ENCODE assay signal across 8 mouse cellular contexts in the genomic region with DNA sequence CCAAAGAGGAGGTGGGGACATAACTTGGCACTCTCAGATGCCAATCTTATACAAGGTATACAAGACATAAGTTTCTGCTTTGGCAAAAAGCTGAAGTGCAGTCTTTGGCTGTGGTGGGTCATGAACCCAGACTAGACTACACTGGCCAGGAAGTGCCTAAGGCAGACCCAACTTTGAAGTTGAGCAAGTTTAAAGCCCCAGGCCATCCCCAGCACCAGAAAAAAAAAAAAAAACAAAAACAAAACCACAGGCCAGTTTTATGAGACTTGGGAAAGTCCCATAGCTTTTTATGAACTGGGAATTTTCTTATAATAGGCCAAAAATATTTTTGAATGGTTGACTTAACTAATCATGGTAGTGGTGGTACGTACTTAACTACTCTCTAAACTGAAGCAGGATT. TPM values are rescaled to one million over a fixed set of nuclear protein-coding genes. Genes with fewer than 3 reads are reported as not detected.
DNase-seq lines count a peak whose midpoint lies in the region; ATAC-seq and TF ChIP-seq lines count a peak whose summit lies in the region.

No protein-coding gene starts in this region.

- H3K9ac ChIP-seq in hindbrain, embryonic 15.5 days = peak overlapping the region; percentile 75
- no peak overlapping the region; the same call in 1 of the 2 replicates for H3K9ac ChIP-seq in midbrain, embryonic 14.5 days (replicated peaks; ENCODE audit: low read length)

- no peak for ATAC-seq in hindbrain, embryonic 15.5 days (ENCODE audit: low FRiP score, low read depth)
- no peak for ATAC-seq in midbrain, embryonic 14.5 days (ENCODE audit: low FRiP score, low TSS enrichment)

- H3K27ac ChIP-seq in kidney, adult 2 months (ENCODE audit: insufficient read depth, low read depth, low read length) = peak overlapping the region; percentile 68
- H3K27ac ChIP-seq in bone marrow macrophage, adult 2 months (ENCODE audit: insufficient read depth, low read depth, low read length) = peak overlapping the region; percentile 71
- peak overlapping the region; percentile 78 for H3K27ac ChIP-seq in hindbrain, embryonic 15.5 days (replicated peaks)
- no peak overlapping the region for H3K27ac ChIP-seq in midbrain, embryonic 14.5 days (replicated peaks; ENCODE audit: low read depth, low read length)

- no peaks in the 10 kb centered on the region for H3K27me3 ChIP-seq in kidney, adult 2 months (replicated peaks; ENCODE audit: control insufficient read depth, insufficient read depth, low read length)
- H3K27me3 ChIP-seq in hindbrain, embryonic 15.5 days = no peaks in the 10 kb centered on the region
- no peaks in the 10 kb centered on the region for H3K27me3 ChIP-seq in midbrain, embryonic 14.5 days (ENCODE audit: control insufficient read depth, insufficient read depth, low read length)

- WGBS in kidney, adult 2 months = 58% methylated on average over 1 of the region's 1 CpGs
- 87% methylated on average over 1 of the region's 1 CpGs for WGBS in hindbrain, embryonic 15.5 days
- WGBS in midbrain, embryonic 14.5 days = 92% methylated on average over 1 of the region's 1 CpGs
- 73% methylated on average over 1 of the region's 1 CpGs for WGBS in lung, adult 2 months

- DNase-seq in kidney, adult 2 months = no peak
- no peak for DNase-seq in kidney, postnatal 25 days
- DNase-seq in midbrain, embryonic 14.5 days = no peak
- DNase-seq in cerebellum, adult 11-12 months = no peak
- no peak for DNase-seq in left cerebral cortex, postnatal 4 days
- no peak for DNase-seq in lung, adult 2 months

- no peak for TF ChIP-seq POLR2A in kidney, adult 2 months (IDR thresholded peaks at IDR 0.05; ENCODE audit: low read depth, low read length)
- no peak for TF ChIP-seq POLR2A in bone marrow macrophage, adult 2 months (IDR thresholded peaks at IDR 0.05; ENCODE audit: borderline replicate concordance, low read depth, low read length)
- TF ChIP-seq POLR2A in lung, adult 2 months (IDR thresholded peaks at IDR 0.05; ENCODE audit: borderline replicate concordance, extremely low read depth, low read depth, low read length) = no peak

- peaks cover 20% of the 10 kb centered on the region for H3K4me1 ChIP-seq in kidney, adult 2 months (ENCODE audit: control insufficient read depth, insufficient read depth, low read length)
- H3K4me1 ChIP-seq in bone marrow macrophage, adult 2 months (ENCODE audit: control insufficient read depth, insufficient read depth, low read length) = peaks cover 49% of the 10 kb centered on the region
- H3K4me1 ChIP-seq in hindbrain, embryonic 15.5 days (replicated peaks) = peaks cover 21% of the 10 kb centered on the region
- peaks cover 4% of the 10 kb centered on the region; the same call in 1 of the 2 replicates for H3K4me1 ChIP-seq in midbrain, embryonic 14.5 days (ENCODE audit: control insufficient read depth, insufficient read depth, low read length)
- peaks cover 6% of the 10 kb centered on the region; the same call in 1 of the 2 replicates for H3K4me1 ChIP-seq in lung, adult 2 months (ENCODE audit: control insufficient read depth, insufficient read depth, low read length)

- TF ChIP-seq CTCF in kidney, adult 2 months (conservative IDR thresholded peaks at IDR 0.05; ENCODE audit: insufficient read depth, insufficient read length, low read depth, low read length) = no peak
- TF ChIP-seq CTCF in bone marrow macrophage, adult 2 months (IDR thresholded peaks at IDR 0.05; ENCODE audit: low read depth, low read length) = no peak
- TF ChIP-seq CTCF in lung, adult 2 months (IDR thresholded peaks at IDR 0.05; ENCODE audit: insufficient read depth, low read length) = no peak

- H3K4me2 ChIP-seq in hindbrain, embryonic 15.5 days = peak overlapping the region; percentile 92
- peak overlapping the region; percentile 81 for H3K4me2 ChIP-seq in midbrain, embryonic 14.5 days (ENCODE audit: low read length)

- intact Hi-C loops in left cerebral cortex, postnatal 4 days (cut with DNase I) = no loop called here

- H3K4me3 ChIP-seq in kidney, adult 2 months (ENCODE audit: insufficient read depth, low read depth, low read length) = peak overlapping the region; percentile 96
- H3K4me3 ChIP-seq in bone marrow macrophage, adult 2 months (ENCODE audit: insufficient read depth, low read length) = peak overlapping the region; percentile 93
- peak overlapping the region; percentile 74 for H3K4me3 ChIP-seq in hindbrain, embryonic 15.5 days
- H3K4me3 ChIP-seq in midbrain, embryonic 14.5 days (replicated peaks; ENCODE audit: low read depth, low read length) = peak overlapping the region; percentile 98
- no peak overlapping the region for H3K4me3 ChIP-seq in lung, adult 2 months (replicated peaks; ENCODE audit: extremely low read depth, low read depth, low read length)

- H3K9me3 ChIP-seq in hindbrain, embryonic 15.5 days = no peaks in the 10 kb centered on the region
- H3K9me3 ChIP-seq in midbrain, embryonic 14.5 days (ENCODE audit: control insufficient read depth, low read length) = no peaks in the 10 kb centered on the region

- H3K36me3 ChIP-seq in kidney, adult 2 months (ENCODE audit: control insufficient read depth, insufficient read depth, low read length) = no peaks in the 10 kb centered on the region; the same call in 1 of the 2 replicates
- peaks cover 32% of the 10 kb centered on the region for H3K36me3 ChIP-seq in hindbrain, embryonic 15.5 days
- H3K36me3 ChIP-seq in midbrain, embryonic 14.5 days (ENCODE audit: control insufficient read depth, insufficient read depth, low read length) = peaks cover 43% of the 10 kb centered on the region

RNA-seq across cellular contexts. Expression of a gene that starts 0.7 kb away (rescaled TPM):
- polyA plus RNA-seq in kidney, adult 2 months (2012; rRNA removed) = 49.1 and 50.7 TPM in 2 replicates
- 15.1 and 18.6 TPM in 2 replicates for polyA plus RNA-seq in bone marrow macrophage, adult 2 months (2012; ENCODE audit: insufficient read depth, insufficient read length, missing spikeins)
- 13.5 and 15.0 TPM in 2 replicates for polyA plus RNA-seq in hindbrain, embryonic 15.5 days (2015; fragmentation: Nextera tagmentation; extraction: Ambion mirVana)
- polyA plus RNA-seq in midbrain, embryonic 14.5 days (2014; fragmentation: Nextera tagmentation; extraction: Ambion mirVana) = 9.3 and 20.1 TPM in 2 replicates
- total RNA-seq in left cerebral cortex, postnatal 4 days (2021) = 10 to 100 TPM; 36.7 to 38.7 TPM
- polyA plus RNA-seq in lung, adult 2 months (2012; rRNA removed) = 20.1 and 23.4 TPM in 2 replicates

RNA-seq across cellular contexts. Expression of a gene that starts 44.4 kb away (rescaled TPM):
- polyA plus RNA-seq in kidney, adult 2 months (2012; rRNA removed) = 31.9 and 34.0 TPM in 2 replicates
- polyA plus RNA-seq in bone marrow macrophage, adult 2 months (2012; ENCODE audit: insufficient read depth, insufficient read length, missing spikeins) = 26.0 and 30.9 TPM in 2 replicates
- 42.6 and 46.1 TPM in 2 replicates for polyA plus RNA-seq in hindbrain, embryonic 15.5 days (2015; fragmentation: Nextera tagmentation; extraction: Ambion mirVana)
- 56.2 and 62.5 TPM in 2 replicates for polyA plus RNA-seq in midbrain, embryonic 14.5 days (2014; fragmentation: Nextera tagmentation; extraction: Ambion mirVana)
- 10 to 100 TPM; 88.8 to 91.8 TPM for total RNA-seq in left cerebral cortex, postnatal 4 days (2021)
- polyA plus RNA-seq in lung, adult 2 months (2012; rRNA removed) = 25.6 and 36.0 TPM in 2 replicates
